Mouse (Mus musculus) limb, embryonic 12.5 days (tissue): ENCODE results near the gene Atp6v1e2. TPM values are rescaled to one million over a fixed set of nuclear protein-coding genes. Genes with fewer than 3 reads are reported as not detected.

Source experiments
- ATAC-seq: fragments of 200-750 bp; cut with Nextera tagmentation; 2 replicates; pipeline ENCODE4 v1.8.0; 2017; ENCODE audit warnings: low read depth, moderate TSS enrichment; ENCODE audit not compliant: insufficient number of reproducible peaks, insufficient read depth, low FRiP score, low TSS enrichment
- H3K27ac ChIP-seq: fragments of 300-500 bp; sonication (generic); 2 replicates; pipeline ENCODE4 v1.5.1; 2016; ENCODE audit warnings: mild to moderate bottlenecking, moderate library complexity
- H3K27me3 ChIP-seq: fragments of 300-500 bp; sonication (generic); 2 replicates; pipeline ENCODE4 v1.6.1; 2016; ENCODE audit warnings: mild to moderate bottlenecking, moderate library complexity
- H3K36me3 ChIP-seq: fragments of 300-500 bp; sonication (generic); 2 replicates; pipeline ENCODE4 v1.6.1; 2016; ENCODE audit warnings: mild to moderate bottlenecking, moderate library complexity
- H3K4me1 ChIP-seq: fragments of 300-500 bp; sonication (generic); replicated peaks from 2 replicates; pipeline ENCODE4 v1.6.1; 2016
- H3K4me2 ChIP-seq: fragments of 300-500 bp; sonication (generic); 2 replicates; pipeline ENCODE4 v1.6.1; 2016; ENCODE audit warnings: mild to moderate bottlenecking, moderate library complexity
- H3K4me3 ChIP-seq: fragments of 300-500 bp; sonication (generic); replicated peaks from 2 replicates; pipeline ENCODE4 v1.5.1; 2016; ENCODE audit warnings: mild to moderate bottlenecking
- H3K9ac ChIP-seq: fragments of 300-500 bp; sonication (generic); replicated peaks from 2 replicates; pipeline ENCODE4 v1.6.1; 2016; ENCODE audit warnings: mild to moderate bottlenecking, moderate library complexity
- H3K9me3 ChIP-seq: fragments of 300-500 bp; sonication (generic); 2 replicates; pipeline ENCODE4 v1.6.1; 2016; ENCODE audit warnings: mild to moderate bottlenecking, moderate library complexity
- WGBS: fragments of 180-500 bp; shearing (Covaris S2); methylation state at CpG from one replicate; pipeline ENCODE4 v1.1.7; 2016; 5-methylcytosine and 5-hydroxymethylcytosine counted together
- polyA plus RNA-seq: library from polyadenylated mRNA; unstranded; fragments of >200 nt; fragmentation: Nextera tagmentation; extraction: Ambion mirVana; gene quantifications from 2 replicates; pipeline ENCODE4 v1.2.1, GENCODE M21; 2016

The Atp6v1e2 gene
- not detected in 2 replicates for polyA plus RNA-seq

GRCm38 (mm10) chr17:86947840-86948796 is at the start of gene Atp6v1e2:
TSS of gene Atp6v1e2 (minus strand) at chr17:86947897.
- H3K27ac ChIP-seq: peak within 1 kb of the TSS; percentile 64; the same call in 1 of the 2 replicates

GRCm38 (mm10) chr17:86997323-86997722 is 49.6 kb upstream of the Atp6v1e2 start:
- no peak overlapping the region for H3K27ac ChIP-seq
- H3K27me3 ChIP-seq: no peaks in the 10 kb centered on the region
- no peak overlapping the region for H3K4me2 ChIP-seq
- H3K36me3 ChIP-seq: peaks cover 41% of the 10 kb centered on the region
- H3K4me3 ChIP-seq: no peak overlapping the region
- 92% methylated on average over 6 of the region's 6 CpGs for WGBS
- no peaks in the 10 kb centered on the region for H3K4me1 ChIP-seq
- no peak overlapping the region for H3K9ac ChIP-seq
- H3K9me3 ChIP-seq: no peaks in the 10 kb centered on the region
- no peak for ATAC-seq

More at GRCm38 (mm10) chr17:86947840-86948796, at the start of gene Atp6v1e2:
- Histone ChIP-seq H3K4me2 (no peak within 1 kb of the TSS), H3K4me3 (no peak within 1 kb of the TSS), H3K9ac (no peak within 1 kb of the TSS; the same call in 1 of the 2 replicates), H3K9me3 (0 out of 2 replicates have a peak, but pooled peaks cover 2% of the 10 kb centered on the region), H3K4me1 (peaks cover 18% of the 10 kb centered on the region), H3K36me3 (no peaks in the 10 kb centered on the region), H3K27me3 (no peaks in the 10 kb centered on the region)
- 65% methylated on average over 28 of the region's 28 CpGs for WGBS
- ATAC-seq: no peak

- WGBS: 84% methylated on average over 8 of the region's 8 CpGs
- H3K4me2 ChIP-seq: no peak overlapping the region
Observed at GRCm38 (mm10) chr17:86991306-86991705, 43.6 kb upstream of the Atp6v1e2 start.

GRCm38 (mm10) chr17:86988601-86989184 is 41.0 kb upstream of the Atp6v1e2 start:
- peak overlapping the region; percentile 31; the same call in 1 of the 2 replicates for H3K27ac ChIP-seq
- no peaks in the 10 kb centered on the region for H3K9me3 ChIP-seq
- no peak overlapping the region for H3K4me3 ChIP-seq
- no peak overlapping the region for H3K9ac ChIP-seq
- 79% methylated on average over 6 of the region's 6 CpGs for WGBS
- no peak overlapping the region for H3K4me2 ChIP-seq
- peaks cover 1% of the 10 kb centered on the region; the same call in 1 of the 2 replicates for H3K36me3 ChIP-seq
- ATAC-seq: peak; percentile 49
- peaks cover 15% of the 10 kb centered on the region for H3K4me1 ChIP-seq
- H3K27me3 ChIP-seq: no peaks in the 10 kb centered on the region

More at GRCm38 (mm10) chr17:86991306-86991705, 43.6 kb upstream of the Atp6v1e2 start:
- Histone ChIP-seq H3K4me1 (peaks cover 13% of the 10 kb centered on the region), H3K27ac (no peak overlapping the region), H3K9me3 (no peaks in the 10 kb centered on the region), H3K36me3 (peaks cover 2% of the 10 kb centered on the region; the same call in 1 of the 2 replicates), H3K27me3 (no peaks in the 10 kb centered on the region), H3K4me3 (no peak overlapping the region), H3K9ac (0 out of 2 replicates have a peak overlapping the region, but pooled peaks have one; percentile 8)
- ATAC-seq: no peak

GRCm38 (mm10) chr17:86988161-86988560 is 40.5 kb upstream of the Atp6v1e2 start:
- 88% methylated on average over 5 of the region's 5 CpGs for WGBS
- ATAC-seq: 0 out of 2 replicates have a peak, but pooled peaks have one; percentile 54
- peaks cover 15% of the 10 kb centered on the region for H3K4me1 ChIP-seq
- H3K4me3 ChIP-seq: no peak overlapping the region
- H3K4me2 ChIP-seq: no peak overlapping the region
- H3K9ac ChIP-seq: no peak overlapping the region
- H3K27me3 ChIP-seq: no peaks in the 10 kb centered on the region
- H3K36me3 ChIP-seq: peaks cover 6% of the 10 kb centered on the region
- 0 out of 2 replicates have a peak overlapping the region, but pooled peaks have one; percentile 12 for H3K27ac ChIP-seq
- no peaks in the 10 kb centered on the region for H3K9me3 ChIP-seq

- H3K4me2 ChIP-seq: 0 out of 2 replicates have a peak overlapping the region, but pooled peaks have one; percentile 21
- no peaks in the 10 kb centered on the region for H3K9me3 ChIP-seq
- no peaks in the 10 kb centered on the region for H3K27me3 ChIP-seq
- H3K27ac ChIP-seq: peak overlapping the region; percentile 31
- peaks cover 15% of the 10 kb centered on the region for H3K4me1 ChIP-seq
- H3K4me3 ChIP-seq: no peak overlapping the region
- 60% methylated on average over 17 of the region's 17 CpGs for WGBS
- no peak for ATAC-seq
- H3K36me3 ChIP-seq: peaks cover 19% of the 10 kb centered on the region
- H3K9ac ChIP-seq: no peak overlapping the region
Observed at GRCm38 (mm10) chr17:86986449-86987138, 38.9 kb upstream of the Atp6v1e2 start.

GRCm38 (mm10) chr17:86982497-86982896 is 34.8 kb upstream of the Atp6v1e2 start:
- no peak overlapping the region for H3K4me3 ChIP-seq
- H3K27ac ChIP-seq: no peak overlapping the region
- H3K4me1 ChIP-seq: peaks cover 10% of the 10 kb centered on the region
- H3K27me3 ChIP-seq: no peaks in the 10 kb centered on the region
- no peak for ATAC-seq
- no peaks in the 10 kb centered on the region for H3K9me3 ChIP-seq
- 71% methylated on average over 9 of the region's 9 CpGs for WGBS
- H3K9ac ChIP-seq: no peak overlapping the region
- H3K36me3 ChIP-seq: peaks cover 50% of the 10 kb centered on the region
- no peak overlapping the region for H3K4me2 ChIP-seq

GRCm38 (mm10) chr17:86981701-86982100 is 34.0 kb upstream of the Atp6v1e2 start:
- H3K9ac ChIP-seq: no peak overlapping the region
- no peak overlapping the region for H3K27ac ChIP-seq
- no peak for ATAC-seq
- no peaks in the 10 kb centered on the region for H3K27me3 ChIP-seq
- no peak overlapping the region for H3K4me3 ChIP-seq
- no peak overlapping the region for H3K4me2 ChIP-seq
- WGBS: 97% methylated on average over 2 of the region's 2 CpGs
- H3K9me3 ChIP-seq: no peaks in the 10 kb centered on the region
- peaks cover 6% of the 10 kb centered on the region for H3K4me1 ChIP-seq
- peaks cover 50% of the 10 kb centered on the region for H3K36me3 ChIP-seq

- no peak for ATAC-seq
Observed at GRCm38 (mm10) chr17:86981205-86981604, 33.5 kb upstream of the Atp6v1e2 start.

GRCm38 (mm10) chr17:86978496-86978895 is 30.8 kb upstream of the Atp6v1e2 start:
- ATAC-seq: no peak
- no peaks in the 10 kb centered on the region for H3K27me3 ChIP-seq
- no peak overlapping the region for H3K27ac ChIP-seq
- peaks cover 72% of the 10 kb centered on the region for H3K36me3 ChIP-seq
- no peaks in the 10 kb centered on the region for H3K4me1 ChIP-seq
- 89% methylated on average over 6 of the region's 6 CpGs for WGBS
- H3K9me3 ChIP-seq: no peaks in the 10 kb centered on the region
- no peak overlapping the region for H3K4me3 ChIP-seq
- no peak overlapping the region for H3K4me2 ChIP-seq
- no peak overlapping the region for H3K9ac ChIP-seq

More at GRCm38 (mm10) chr17:86981205-86981604, 33.5 kb upstream of the Atp6v1e2 start:
- Histone ChIP-seq H3K4me2 (no peak overlapping the region), H3K9me3 (no peaks in the 10 kb centered on the region), H3K36me3 (peaks cover 53% of the 10 kb centered on the region), H3K27me3 (no peaks in the 10 kb centered on the region), H3K4me1 (0 out of 2 replicates have a peak, but pooled peaks cover 1% of the 10 kb centered on the region), H3K27ac (no peak overlapping the region), H3K9ac (no peak overlapping the region), H3K4me3 (no peak overlapping the region)
- 93% methylated on average over 1 of the region's 1 CpGs for WGBS
